Mouse (Mus musculus) left cerebral cortex, postnatal 4 days (tissue): ENCODE data around the gene Dqx1. TPM values are rescaled to one million over a fixed set of nuclear protein-coding genes. Genes with fewer than 3 reads are reported as not detected.

ENCODE experiments used
- DNase-seq: peaks from one replicate; pipeline ENCODE4 v3.0.0-alpha.2; 2022
- intact Hi-C: fragments of 180-260 bp; cut with DNase I; formaldehyde crosslinking; loops from one replicate; pipeline ENCODE4 v1.15.1; 2025
- total RNA-seq, 2 experiments: library from RNA; stranded (reverse); gene quantifications; 2 replicates each; pipeline ENCODE4 v1.2.3; 2021

Gene Dqx1
- under 1 TPM; 0.62 to 0.84 TPM for total RNA-seq

- intact Hi-C loops = loop anchor here (10.0 kb wide), 1 partner anchor 63 kb away; no protein-coding TSS in a partner anchor
- no peak for DNase-seq
Observed at GRCm38 (mm10) chr6:83057790-83058189, at the start of gene Dqx1. Gene Dqx1, plus strand, starts transcription at chr6:83057844.

- intact Hi-C loops = no loop called here
- no peak for DNase-seq
Observed at GRCm38 (mm10) chr6:83008659-83009058, 49.0 kb upstream of the Dqx1 start.

- intact Hi-C loops = no loop called here
- no peak for DNase-seq
Observed at GRCm38 (mm10) chr6:83010010-83010409, 47.6 kb upstream of the Dqx1 start.

- intact Hi-C loops = no loop called here
Observed at GRCm38 (mm10) chr6:83011255-83011654, 46.4 kb upstream of the Dqx1 start.

GRCm38 (mm10) chr6:83011756-83012155, 45.9 kb upstream of the Dqx1 start:
- intact Hi-C loops = no loop called here
- DNase-seq = no peak

More at GRCm38 (mm10) chr6:83011255-83011654, 46.4 kb upstream of the Dqx1 start:
- DNase-seq = no peak

- intact Hi-C loops = no loop called here
- no peak for DNase-seq
Observed at GRCm38 (mm10) chr6:83013444-83013843, 44.2 kb upstream of the Dqx1 start.

GRCm38 (mm10) chr6:83014482-83015466, 42.9 kb upstream of the Dqx1 start:
- intact Hi-C loops = no loop called here
- no peak for DNase-seq

- intact Hi-C loops = no loop called here
- DNase-seq = no peak
Observed at GRCm38 (mm10) chr6:83015749-83016148, 41.9 kb upstream of the Dqx1 start.

GRCm38 (mm10) chr6:83017190-83017589, 40.5 kb upstream of the Dqx1 start:
- intact Hi-C loops = no loop called here
- no peak for DNase-seq

- intact Hi-C loops = no loop called here
Observed at GRCm38 (mm10) chr6:83019044-83019443, 38.6 kb upstream of the Dqx1 start.

GRCm38 (mm10) chr6:83020121-83020520, 37.5 kb upstream of the Dqx1 start:
- DNase-seq = no peak
- intact Hi-C loops = no loop called here

More at GRCm38 (mm10) chr6:83019044-83019443, 38.6 kb upstream of the Dqx1 start:
- DNase-seq = no peak

GRCm38 (mm10) chr6:83020836-83021593, 36.6 kb upstream of the Dqx1 start:
- intact Hi-C loops = no loop called here
- no peak for DNase-seq

GRCm38 (mm10) chr6:83023008-83023407, 34.6 kb upstream of the Dqx1 start:
- intact Hi-C loops = no loop called here

GRCm38 (mm10) chr6:83023786-83024185, 33.9 kb upstream of the Dqx1 start:
- intact Hi-C loops = no loop called here

More at GRCm38 (mm10) chr6:83023008-83023407, 34.6 kb upstream of the Dqx1 start:
- no peak for DNase-seq

GRCm38 (mm10) chr6:83024421-83024820, 33.2 kb upstream of the Dqx1 start:
- no peak for DNase-seq
- intact Hi-C loops = no loop called here

More at GRCm38 (mm10) chr6:83023786-83024185, 33.9 kb upstream of the Dqx1 start:
- DNase-seq = no peak

GRCm38 (mm10) chr6:83025221-83025620, 32.4 kb upstream of the Dqx1 start:
- DNase-seq = no peak
- intact Hi-C loops = no loop called here

GRCm38 (mm10) chr6:83027293-83027692, 30.4 kb upstream of the Dqx1 start:
- no peak for DNase-seq
- intact Hi-C loops = no loop called here

GRCm38 (mm10) chr6:83027706-83028105, 29.9 kb upstream of the Dqx1 start:
- intact Hi-C loops = no loop called here

GRCm38 (mm10) chr6:83029777-83030176, 27.9 kb upstream of the Dqx1 start:
- intact Hi-C loops = no loop called here
- no peak for DNase-seq

More at GRCm38 (mm10) chr6:83027706-83028105, 29.9 kb upstream of the Dqx1 start:
- DNase-seq = no peak

- intact Hi-C loops = no loop called here
- no peak for DNase-seq
Observed at GRCm38 (mm10) chr6:83031111-83031510, 26.5 kb upstream of the Dqx1 start.

- intact Hi-C loops = no loop called here
- DNase-seq = no peak
Observed at GRCm38 (mm10) chr6:83031921-83032590, 25.6 kb upstream of the Dqx1 start.
